Mouse (Mus musculus): ENCODE results near the gene Crebbp. TPM values are rescaled to one million over a fixed set of nuclear protein-coding genes. Genes with fewer than 3 reads are reported as not detected.

Gene Crebbp
- 3.2 and 3.5 TPM in 2 replicates for polyA plus RNA-seq (2012; rRNA removed)

GRCm38 (mm10) chr16:4213799-4214551, at the start of gene Crebbp:
Gene Crebbp, minus strand, starts transcription at chr16:4213997.

GRCm38 (mm10) chr16:4077384-4078061, 136.3 kb downstream of the Crebbp start, which contains the start of gene Trap1:
Gene Trap1, minus strand, starts transcription at chr16:4077827.

GRCm38 (mm10) chr16:4036807-4037206, 177.0 kb downstream of the Crebbp start, which contains the start of gene Dnase1:
Gene Dnase1, plus strand, starts transcription at chr16:4036942.

Other genes with a start within 250 kb of the Crebbp start
- 0.85 and 0.89 TPM in 2 replicates for gene Nlrc3, start 237.4 kb downstream of the Crebbp start, polyA plus RNA-seq (2012; rRNA removed)
- gene Slx4, start 210.2 kb downstream of the Crebbp start, polyA plus RNA-seq (2012; rRNA removed), result 10.8 and 11.7 TPM in 2 replicates
- 0.06 and 0.10 TPM in 2 replicates for gene Dnase1, start 177.1 kb downstream of the Crebbp start, polyA plus RNA-seq (2012; rRNA removed)
- gene Trap1, start 136.2 kb downstream of the Crebbp start, polyA plus RNA-seq (2012; rRNA removed), result 87.6 and 98.2 TPM in 2 replicates
- gene Adcy9, start 206.5 kb upstream of the Crebbp start, polyA plus RNA-seq (2012; rRNA removed), result 0.87 and 1.1 TPM in 2 replicates